Mouse (Mus musculus) megakaryocyte-erythroid progenitor cell, adult 5 weeks (primary cell): Measurements from ENCODE around the gene Ccdc121. TPM values are rescaled to one million over a fixed set of nuclear protein-coding genes. Genes with fewer than 3 reads are reported as not detected.

Experiments used
- polyA plus RNA-seq: library from polyadenylated mRNA; stranded (reverse); fragments of >175 nt; gene quantifications from 2 replicates; pipeline ENCODE4 v1.2.3, GENCODE M21; 2012

Gene Ccdc121
- polyA plus RNA-seq: not detected in 2 replicates

GRCm38 (mm10) chr1:181511307-181511706 is at the start of gene Ccdc121:
Ccdc121 (minus strand) TSS chr1:181511451.

Other genes starting within 250 kb of the Ccdc121 start
- 0.21 TPM in 1 of 2 replicates, not detected in the other for gene Cnih3, start 158.8 kb downstream of the Ccdc121 start, polyA plus RNA-seq
- under 0.01 TPM in 1 of 2 replicates, not detected in the other for gene Dnah14, start 65.1 kb upstream of the Ccdc121 start, polyA plus RNA-seq